Comparison of ENCODE assay signal across 10 mouse cellular contexts in the genomic region with DNA sequence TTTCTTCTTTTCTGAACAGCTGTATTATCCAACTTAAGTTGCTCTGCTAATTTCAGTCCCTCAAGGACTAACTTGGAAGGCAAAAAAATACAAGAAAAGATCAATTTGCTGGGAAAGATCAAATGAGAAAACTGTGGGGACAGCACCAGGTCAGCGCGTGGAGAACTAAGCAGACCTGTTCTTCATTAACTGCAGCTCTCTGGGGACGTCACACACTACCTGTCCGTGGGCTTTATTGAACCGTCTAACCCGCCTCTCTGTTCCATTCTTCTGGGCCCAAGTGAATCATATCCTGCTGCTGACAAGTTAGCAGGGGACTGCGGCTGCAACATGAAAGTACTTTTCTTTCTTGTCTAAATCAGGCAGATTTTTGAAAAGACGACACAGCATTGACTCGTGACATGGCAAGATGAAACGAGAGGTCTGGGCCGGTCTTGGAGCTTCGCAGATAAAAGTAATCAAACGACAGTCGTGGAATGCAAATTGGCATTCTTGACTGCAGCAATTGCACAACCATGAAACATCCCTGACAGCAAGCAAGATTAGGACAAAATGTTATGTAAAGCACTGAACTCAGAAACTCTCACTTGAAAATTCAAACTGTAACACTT. TPM values are rescaled to one million over a fixed set of nuclear protein-coding genes. Genes with fewer than 3 reads are reported as not detected.
DNase-seq lines count a peak whose midpoint lies in the region; ATAC-seq and TF ChIP-seq lines count a peak whose summit lies in the region.
"Had no signal": no experiment of that assay in that cellular context is flagged by ENCODE, and none has a peak within 500 bp of the region (broad histone marks: within the 10 kb centered on the region; RNA-seq: fewer than 3 reads in every experiment).

No protein-coding gene starts in this region.

- TF ChIP-seq CTCF in hindbrain, postnatal 0 days (IDR thresholded peaks at IDR 0.05; ENCODE audit: low read depth) = no peak

- peaks cover 43% of the 10 kb centered on the region for H3K4me1 ChIP-seq in hindbrain, embryonic 10.5 days (replicated peaks)
- H3K4me1 ChIP-seq in hindbrain, postnatal 0 days (ENCODE audit: insufficient read depth, low read length) = no peaks in the 10 kb centered on the region; the same call in 1 of the 2 replicates
- H3K4me1 ChIP-seq in intestine, embryonic 16.5 days (ENCODE audit: control insufficient read depth, insufficient read depth, low read length) = no peaks in the 10 kb centered on the region; the same call in 1 of the 2 replicates

- no peak overlapping the region for H3K4me3 ChIP-seq in hindbrain, embryonic 10.5 days
- H3K4me3 ChIP-seq in hindbrain, postnatal 0 days (ENCODE audit: low read length) = no peak overlapping the region
- no peak overlapping the region; the same call in 1 of the 2 replicates for H3K4me3 ChIP-seq in intestine, embryonic 16.5 days (ENCODE audit: low read length)
- H3K4me3 ChIP-seq in myocyte = peak overlapping the region; percentile 52

- no peaks in the 10 kb centered on the region for H3K9me3 ChIP-seq in hindbrain, embryonic 10.5 days
- no peaks in the 10 kb centered on the region for H3K9me3 ChIP-seq in hindbrain, postnatal 0 days (ENCODE audit: low read length)
- H3K9me3 ChIP-seq in intestine, embryonic 16.5 days (ENCODE audit: control insufficient read depth, low read length) = no peaks in the 10 kb centered on the region

- H3K79me2 ChIP-seq in myocyte (ENCODE audit: control insufficient read depth, insufficient read depth) = peaks cover 68% of the 10 kb centered on the region

- no peaks in the 10 kb centered on the region for H3K36me3 ChIP-seq in hindbrain, embryonic 10.5 days
- H3K36me3 ChIP-seq in hindbrain, postnatal 0 days (ENCODE audit: insufficient read depth, low read length) = no peaks in the 10 kb centered on the region
- H3K36me3 ChIP-seq in intestine, embryonic 16.5 days (ENCODE audit: control insufficient read depth, insufficient read depth, low read length) = no peaks in the 10 kb centered on the region
- H3K36me3 ChIP-seq in myocyte (ENCODE audit: control insufficient read depth, insufficient read depth) = no peaks in the 10 kb centered on the region

- DNase-seq in hindbrain, embryonic 10.5 days (ENCODE audit: low spot score) = peak; percentile 48
- no peak for DNase-seq in hindbrain, postnatal 0 days (ENCODE audit: low spot score)
- peak; percentile 63 for DNase-seq in embryo, embryonic 10 days (ENCODE audit: low spot score)
- no peak for DNase-seq in layer of hippocampus, adult 8-10 months (ENCODE audit: low spot score in 2 of 2)
- no peak for DNase-seq in left cerebral cortex, postnatal 4 days
- no peak for DNase-seq in adipocyte (ENCODE audit: low spot score)
- DNase-seq: gastrocnemius, postnatal 14 days had no signal

- no peak for TF ChIP-seq POLR2A in myocyte (IDR thresholded peaks at IDR 0.05; ENCODE audit: insufficient read length, low read depth)

- ATAC-seq in hindbrain, postnatal 0 days = no peak
- no peak for ATAC-seq in intestine, embryonic 16.5 days

- peaks cover 89% of the 10 kb centered on the region for H3K27me3 ChIP-seq in hindbrain, embryonic 10.5 days (ENCODE audit: insufficient read depth, poor library complexity, severe bottlenecking)
- H3K27me3 ChIP-seq in hindbrain, postnatal 0 days (ENCODE audit: insufficient read depth, low read length) = peaks cover 24% of the 10 kb centered on the region
- H3K27me3 ChIP-seq in intestine, embryonic 16.5 days (replicated peaks; ENCODE audit: control insufficient read depth, insufficient read depth, low read length) = peaks cover 3% of the 10 kb centered on the region; the same call in 1 of the 2 replicates
- no peaks in the 10 kb centered on the region for H3K27me3 ChIP-seq in myocyte (ENCODE audit: control insufficient read depth, insufficient read depth, insufficient read length)

- no peak overlapping the region for H3K27ac ChIP-seq in hindbrain, embryonic 10.5 days
- no peak overlapping the region for H3K27ac ChIP-seq in hindbrain, postnatal 0 days
- peak overlapping the region; percentile 28; the same call in 1 of the 2 replicates for H3K27ac ChIP-seq in intestine, embryonic 16.5 days (ENCODE audit: low read length)

- no peak overlapping the region for H3K9ac ChIP-seq in hindbrain, postnatal 0 days (replicated peaks; ENCODE audit: low read length)
- 0 out of 2 replicates have a peak overlapping the region, but pooled peaks have one; percentile 19 for H3K9ac ChIP-seq in intestine, embryonic 16.5 days (ENCODE audit: low read depth, low read length)

- H3K4me2 ChIP-seq in hindbrain, postnatal 0 days (ENCODE audit: low read depth, low read length) = no peak overlapping the region
- H3K4me2 ChIP-seq in intestine, embryonic 16.5 days (ENCODE audit: low read depth, low read length) = peak overlapping the region; percentile 92; the same call in 1 of the 2 replicates
- peak overlapping the region; percentile 73 for H3K4me2 ChIP-seq in myocyte (ENCODE audit: low read depth)

- intact Hi-C loops in left cerebral cortex, postnatal 4 days (cut with DNase I) = no loop called here

- no peak overlapping the region for H3ac ChIP-seq in myocyte (ENCODE audit: control insufficient read depth, insufficient read length)

- WGBS in hindbrain, embryonic 10.5 days = 18% methylated on average over 14 of the region's 14 CpGs
- 36% methylated on average over 14 of the region's 14 CpGs for WGBS in hindbrain, postnatal 0 days
- 20% methylated on average over 14 of the region's 14 CpGs for WGBS in intestine, embryonic 16.5 days

TF ChIP-seq in myocyte, 11 proteins besides CTCF, POLR2A, EP300 and RAD21:
- no peak for TF ChIP-seq USF1 (IDR thresholded peaks at IDR 0.05; ENCODE audit: low read depth)
- peak; percentile 76 for TF ChIP-seq CEBPB (IDR thresholded peaks at IDR 0.05; ENCODE audit: insufficient read depth, poor library complexity, severe bottlenecking)

RNA-seq across cellular contexts. Expression of a gene that starts 2.8 kb away (rescaled TPM):
- 5.2 and 8.1 TPM in 2 replicates for polyA plus RNA-seq in hindbrain, embryonic 10.5 days (2016; fragmentation: Nextera tagmentation; extraction: Ambion mirVana)
- total RNA-seq in hindbrain, postnatal 0 days (2014; rRNA removed) = 15.5 and 19.4 TPM in 2 replicates
- polyA plus RNA-seq in hindbrain, postnatal 0 days (2015; fragmentation: Nextera tagmentation; extraction: Ambion mirVana) = 6.3 and 6.4 TPM in 2 replicates
- polyA plus RNA-seq in intestine, embryonic 16.5 days (2015; fragmentation: Nextera tagmentation; extraction: Ambion mirVana) = 8.9 and 10.4 TPM in 2 replicates
- 6.4 TPM for polyA plus RNA-seq in myocyte (2012; fragmentation: generic; extraction: Trizol)
- total RNA-seq in layer of hippocampus, adult 8-10 months (2022) = 1 to 10 TPM; 1.2 to 2.2 (median 1.3) TPM
- total RNA-seq in left cerebral cortex, postnatal 4 days (2021) = 1 to 10 TPM; 3.4 to 5.3 TPM
- total RNA-seq: megakaryocyte-erythroid progenitor cell, adult 5-6 weeks had no signal

Comparison
In these comparisons a context has a peak if more than half of its experiments do, and no peak if none do; other contexts are left out.
1. DNase-seq: peak in hindbrain, embryonic 10.5 days (single experiment) and embryo, embryonic 10 days (single experiment); none in hindbrain, postnatal 0 days (single experiment), layer of hippocampus, adult 8-10 months (0 of 2), left cerebral cortex, postnatal 4 days (single experiment) and adipocyte (single experiment).